Mouse (Mus musculus) kidney, adult 11 months (tissue): ENCODE results near the gene Slc51b.

Source experiments
- DNase-seq: peaks from one replicate; pipeline ENCODE4 v3.0.0; 2022

Slc51b gene

GRCm38 (mm10) chr9:65365721-65366120 is 57.0 kb downstream of the Slc51b start:
- DNase-seq, result no peak

DNA sequence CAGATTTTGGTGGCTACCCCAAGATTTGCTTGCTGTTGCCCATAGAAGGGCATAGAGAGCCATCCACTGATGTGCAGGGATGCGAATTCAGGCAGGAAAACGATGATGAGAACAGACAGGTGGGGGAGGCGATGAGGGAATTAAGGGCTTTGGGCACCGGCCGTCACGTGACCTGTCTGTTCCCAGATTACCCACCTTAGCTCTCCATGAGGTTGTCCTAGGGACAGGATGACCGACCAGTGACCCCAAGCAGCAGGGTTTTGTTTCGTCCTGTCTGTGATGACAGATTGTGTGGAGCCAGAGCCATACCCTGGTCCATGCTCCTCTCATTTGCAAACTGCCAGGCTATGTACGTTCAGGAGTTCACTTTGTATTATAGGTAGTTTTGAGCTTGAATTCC is 59.1 kb downstream of the Slc51b start:
- DNase-seq, result no peak
